Mouse (Mus musculus) subcutaneous adipose tissue, adult 2 months (tissue): ENCODE results near the gene Bex6. TPM values are rescaled to one million over a fixed set of nuclear protein-coding genes. Genes with fewer than 3 reads are reported as not detected.

ENCODE experiments used
- polyA plus RNA-seq: library from polyadenylated mRNA; depleted of rRNA; stranded (reverse); fragments of >200 nt; gene quantifications from 2 replicates; pipeline ENCODE4 v1.2.3, GENCODE M21; 2012; ENCODE audit warnings: low replicate concordance; rRNA removed

The Bex6 gene
- polyA plus RNA-seq, result 0.18 TPM in 1 of 2 replicates, not detected in the other

DNA sequence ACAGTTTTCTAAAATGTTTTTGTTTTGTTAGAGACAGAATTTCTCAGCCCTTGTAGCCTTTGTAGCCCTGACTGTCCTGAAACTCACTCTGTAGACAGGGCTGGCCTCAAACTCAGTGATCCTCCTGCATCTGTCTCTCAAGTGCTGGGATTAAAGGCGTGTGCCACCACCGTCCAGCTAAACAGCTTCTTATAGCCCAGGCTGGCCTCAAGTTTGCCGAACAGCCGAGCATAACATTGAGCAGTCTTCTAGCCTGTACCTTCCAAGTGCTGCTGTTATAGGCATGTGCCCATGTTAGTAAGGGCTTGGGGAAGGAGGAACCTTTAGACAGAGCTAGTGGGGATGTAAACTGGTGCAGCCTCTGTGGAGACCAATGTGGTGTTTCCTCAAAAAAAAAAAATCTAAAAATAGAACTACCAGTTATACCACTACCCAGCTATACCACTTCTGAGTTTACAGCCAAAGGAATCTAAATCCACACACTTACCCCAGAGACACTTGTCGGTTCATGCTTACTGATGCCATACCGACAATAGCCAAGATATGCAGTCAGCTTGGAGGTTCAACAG is at the start of gene Bex6:
Bex6 (plus strand) TSS at position 491 of the 569 bp plus-strand sequence.

DNA sequence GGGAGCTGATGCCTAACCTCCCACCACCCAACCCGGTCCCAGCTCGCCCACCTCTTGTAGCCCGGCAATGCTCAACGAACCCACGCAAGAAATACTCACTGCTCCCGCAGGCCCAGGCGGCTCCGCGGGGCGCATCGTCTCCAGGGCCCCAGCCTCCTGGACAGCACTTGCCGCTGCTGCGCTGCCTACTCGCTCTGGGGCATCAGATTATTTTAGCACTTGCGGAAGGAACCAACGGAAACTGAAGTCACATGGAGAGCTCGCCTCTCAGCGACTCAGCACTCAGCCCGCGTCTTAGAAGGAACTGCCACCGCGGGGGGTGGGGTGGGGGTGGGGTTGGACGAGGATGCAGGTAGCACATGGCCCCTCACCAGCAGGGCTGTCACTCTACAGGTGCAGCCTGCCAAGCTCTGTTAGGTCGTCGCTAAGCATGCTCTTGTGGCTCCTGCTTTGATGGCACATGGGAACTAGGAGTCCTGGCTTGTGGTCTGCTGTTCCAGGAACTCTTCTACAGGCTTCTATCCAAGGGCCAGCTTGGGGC is 14.3 kb upstream of the Bex6 start, which contains the start of gene Nrros:
Nrros (minus strand) TSS at position 314 of the 541 bp plus-strand sequence.

Other genes starting within 250 kb of the Bex6 start
- gene Pigz, start 246.0 kb upstream of the Bex6 start, polyA plus RNA-seq, result 3.3 and 6.1 TPM in 2 replicates
- gene 0610012G03Rik, start 231.3 kb upstream of the Bex6 start, polyA plus RNA-seq, result 56.8 and 64.5 TPM in 2 replicates
- gene Ncbp2, start 231.3 kb upstream of the Bex6 start, polyA plus RNA-seq, result 12.7 and 18.7 TPM in 2 replicates
- gene Senp5, start 176.5 kb upstream of the Bex6 start, polyA plus RNA-seq, result 7.5 and 9.8 TPM in 2 replicates
- 20.3 and 28.5 TPM in 2 replicates for gene Pak2, start 100.5 kb upstream of the Bex6 start, polyA plus RNA-seq
- 21.4 and 41.7 TPM in 2 replicates for gene Pigx, start 80.1 kb upstream of the Bex6 start, polyA plus RNA-seq
- 4.4 and 8.4 TPM in 2 replicates for gene Cep19, start 80.0 kb upstream of the Bex6 start, polyA plus RNA-seq
- 44.5 and 44.7 TPM in 2 replicates for gene Nrros, start 14.2 kb upstream of the Bex6 start, polyA plus RNA-seq
- gene Fbxo45, start 67.3 kb downstream of the Bex6 start, polyA plus RNA-seq, result 6.7 and 7.8 TPM in 2 replicates
- gene Wdr53, start 67.4 kb downstream of the Bex6 start, polyA plus RNA-seq, result 8.5 and 9.7 TPM in 2 replicates
- 0.07 and 0.10 TPM in 2 replicates for gene Smco1, start 91.6 kb downstream of the Bex6 start, polyA plus RNA-seq
- gene Rnf168, start 97.6 kb downstream of the Bex6 start, polyA plus RNA-seq, result 6.8 and 15.6 TPM in 2 replicates
- gene Ubxn7, start 152.4 kb downstream of the Bex6 start, polyA plus RNA-seq, result 8.7 and 19.2 TPM in 2 replicates
- gene Tm4sf19, start 220.7 kb downstream of the Bex6 start, polyA plus RNA-seq, result 0.18 and 0.63 TPM in 2 replicates
- 4.9 and 9.3 TPM in 2 replicates for gene Tctex1d2, start 239.9 kb downstream of the Bex6 start, polyA plus RNA-seq